Mouse (Mus musculus) heart, embryonic 10.5 days (tissue): ENCODE measurements around the gene Aup1. TPM values are rescaled to one million over a fixed set of nuclear protein-coding genes. Genes with fewer than 3 reads are reported as not detected.
A peak's percentile ranks its signal among the peaks of the same experiment; 100 is the strongest.

Experiments
- DNase-seq: peaks from one replicate; pipeline ENCODE4 v3.0.0-alpha.2; 2017; ENCODE audit warnings: low spot score
- H3K27ac ChIP-seq: fragments of 300-500 bp; sonication (generic); 2 replicates; pipeline ENCODE4 v1.5.1; 2016; ENCODE audit warnings: mild to moderate bottlenecking
- H3K27me3 ChIP-seq: fragments of 300-500 bp; sonication (generic); 2 replicates; pipeline ENCODE4 v1.6.1; 2016; ENCODE audit warnings: mild to moderate bottlenecking; ENCODE audit not compliant: poor library complexity, insufficient read depth, severe bottlenecking
- H3K36me3 ChIP-seq: fragments of 300-500 bp; sonication (generic); 2 replicates; pipeline ENCODE4 v1.6.1; 2016; ENCODE audit warnings: mild to moderate bottlenecking, moderate library complexity
- H3K4me1 ChIP-seq: fragments of 300-500 bp; sonication (generic); 2 replicates; pipeline ENCODE4 v1.6.1; 2016; ENCODE audit warnings: mild to moderate bottlenecking
- H3K4me3 ChIP-seq: fragments of 300-500 bp; sonication (generic); 2 replicates; pipeline ENCODE4 v1.5.1; 2016; ENCODE audit warnings: mild to moderate bottlenecking, moderate library complexity
- H3K9me3 ChIP-seq: fragments of 300-500 bp; sonication (generic); 2 replicates; pipeline ENCODE4 v1.6.1; 2016; ENCODE audit warnings: mild to moderate bottlenecking, moderate library complexity
- WGBS: fragments of 180-500 bp; shearing (Covaris S2); methylation state at CpG from one replicate; pipeline ENCODE4 v1.1.7; 2016; 5-methylcytosine and 5-hydroxymethylcytosine counted together
- polyA plus RNA-seq: library from polyadenylated mRNA; unstranded; fragments of >200 nt; fragmentation: Nextera tagmentation; extraction: Ambion mirVana; gene quantifications from 2 replicates; pipeline ENCODE4 v1.2.1, GENCODE M21; 2016

Gene Aup1
- polyA plus RNA-seq, 1 experiment from 2014 or later = 170 TPM

GRCm38 (mm10) chr6:83080210-83080609 lies 25.9 kb downstream of the Aup1 start:
- Histone ChIP-seq H3K36me3 (peaks cover 29% of the 10 kb centered on the region), H3K4me3 (no peak overlapping the region), H3K9me3 (no peaks in the 10 kb centered on the region), H3K27ac (no peak overlapping the region), H3K4me1 (peaks cover 13% of the 10 kb centered on the region), H3K27me3 (peaks cover 73% of the 10 kb centered on the region)
- WGBS = 93% methylated on average over 5 of the region's 5 CpGs
- DNase-seq = no peak

- Histone ChIP-seq H3K4me3 (no peak overlapping the region), H3K27me3 (peaks cover 85% of the 10 kb centered on the region), H3K36me3 (peaks cover 29% of the 10 kb centered on the region), H3K9me3 (no peaks in the 10 kb centered on the region), H3K4me1 (peaks cover 39% of the 10 kb centered on the region), H3K27ac (no peak overlapping the region)
- DNase-seq = no peak
- 11% methylated on average over 5 of the region's 5 CpGs for WGBS
Measured at GRCm38 (mm10) chr6:83083497-83083896, 29.2 kb downstream of the Aup1 start.

- no peak for DNase-seq
- Histone ChIP-seq H3K27ac (no peak overlapping the region), H3K4me1 (peaks cover 32% of the 10 kb centered on the region), H3K27me3 (peaks cover 92% of the 10 kb centered on the region), H3K36me3 (peaks cover 29% of the 10 kb centered on the region), H3K9me3 (no peaks in the 10 kb centered on the region), H3K4me3 (no peak overlapping the region)
- WGBS = 9% methylated on average over 6 of the region's 6 CpGs
Measured at GRCm38 (mm10) chr6:83084477-83084876, 30.2 kb downstream of the Aup1 start.

GRCm38 (mm10) chr6:83086121-83087035 lies 32.1 kb downstream of the Aup1 start, which contains the start of gene Lbx2:
Gene Lbx2, plus strand, starts transcription at chr6:83086367.
- Histone ChIP-seq H3K27me3 (peaks cover 89% of the 10 kb centered on the region), H3K4me1 (peaks cover 29% of the 10 kb centered on the region), H3K27ac (no peak within 1 kb of the TSS; the same call in 1 of the 2 replicates), H3K4me3 (peak within 1 kb of the TSS; percentile 55), H3K36me3 (peaks cover 13% of the 10 kb centered on the region), H3K9me3 (no peaks in the 10 kb centered on the region)
- no peak for DNase-seq
- WGBS = 2% methylated on average over 42 of the region's 42 CpGs

GRCm38 (mm10) chr6:83087205-83087925 lies 33.0 kb downstream of the Aup1 start:
- peak overlapping the region; percentile 55 for H3K4me3 ChIP-seq
- peaks cover 3% of the 10 kb centered on the region for H3K36me3 ChIP-seq
- 2% methylated on average over 47 of the region's 47 CpGs for WGBS
- DNase-seq = no peak
- H3K9me3 ChIP-seq = no peaks in the 10 kb centered on the region
- H3K27me3 ChIP-seq = peaks cover 79% of the 10 kb centered on the region
- peaks cover 29% of the 10 kb centered on the region for H3K4me1 ChIP-seq
- no peak overlapping the region; the same call in 1 of the 2 replicates for H3K27ac ChIP-seq

GRCm38 (mm10) chr6:83087926-83088260 lies 33.6 kb downstream of the Aup1 start:
- H3K4me1 ChIP-seq = peaks cover 29% of the 10 kb centered on the region
- H3K27ac ChIP-seq = no peak overlapping the region
- no peak for DNase-seq
- H3K4me3 ChIP-seq = peak overlapping the region; percentile 55
- WGBS = 10% methylated on average over 9 of the region's 9 CpGs
- no peaks in the 10 kb centered on the region for H3K9me3 ChIP-seq
- peaks cover 79% of the 10 kb centered on the region for H3K27me3 ChIP-seq
- no peaks in the 10 kb centered on the region for H3K36me3 ChIP-seq

- Histone ChIP-seq H3K4me1 (peaks cover 12% of the 10 kb centered on the region), H3K27me3 (peaks cover 54% of the 10 kb centered on the region), H3K36me3 (no peaks in the 10 kb centered on the region), H3K27ac (no peak overlapping the region), H3K9me3 (no peaks in the 10 kb centered on the region), H3K4me3 (no peak overlapping the region)
- WGBS = 33% methylated on average over 6 of the region's 6 CpGs
- no peak for DNase-seq
Measured at GRCm38 (mm10) chr6:83092416-83093127, 38.3 kb downstream of the Aup1 start.

- Histone ChIP-seq H3K36me3 (no peaks in the 10 kb centered on the region), H3K4me3 (no peak overlapping the region), H3K27me3 (peaks cover 37% of the 10 kb centered on the region; the same call in 1 of the 2 replicates), H3K27ac (no peak overlapping the region), H3K9me3 (no peaks in the 10 kb centered on the region), H3K4me1 (peaks cover 3% of the 10 kb centered on the region; the same call in 1 of the 2 replicates)
- WGBS = 43% methylated on average over 6 of the region's 6 CpGs
- DNase-seq = no peak
Measured at GRCm38 (mm10) chr6:83095968-83096367, 41.6 kb downstream of the Aup1 start.

- DNase-seq = no peak
- no peaks in the 10 kb centered on the region for H3K9me3 ChIP-seq
- no peak overlapping the region for H3K4me3 ChIP-seq
- peaks cover 38% of the 10 kb centered on the region; the same call in 1 of the 2 replicates for H3K27me3 ChIP-seq
- H3K27ac ChIP-seq = no peak overlapping the region
- H3K4me1 ChIP-seq = peaks cover 23% of the 10 kb centered on the region
- WGBS = 79% methylated on average over 2 of the region's 2 CpGs
- no peaks in the 10 kb centered on the region for H3K36me3 ChIP-seq
Measured at GRCm38 (mm10) chr6:83098411-83098810, 44.1 kb downstream of the Aup1 start.

GRCm38 (mm10) chr6:83101316-83101687 lies 47.0 kb downstream of the Aup1 start, which contains the start of the genes Ccdc142 and Gm42688:
Gene Ccdc142, plus strand, starts transcription at chr6:83101601.
Gene Gm42688, plus strand, starts transcription at chr6:83101617.
- H3K4me1 ChIP-seq = peaks cover 24% of the 10 kb centered on the region
- peak within 1 kb of the TSS; percentile 93 for H3K27ac ChIP-seq
- no peaks in the 10 kb centered on the region for H3K9me3 ChIP-seq
- H3K4me3 ChIP-seq = peak within 1 kb of the TSS; percentile 79
- H3K27me3 ChIP-seq = peaks cover 23% of the 10 kb centered on the region; the same call in 1 of the 2 replicates
- H3K36me3 ChIP-seq = 0 out of 2 replicates have a peak, but pooled peaks cover 2% of the 10 kb centered on the region
- under 1% methylated on average over 25 of the region's 25 CpGs for WGBS
- peak; percentile 94 for DNase-seq

- H3K4me1 ChIP-seq = peaks cover 24% of the 10 kb centered on the region
- DNase-seq = peak; percentile 88
- H3K36me3 ChIP-seq = 0 out of 2 replicates have a peak, but pooled peaks cover 5% of the 10 kb centered on the region
- peaks cover 20% of the 10 kb centered on the region; the same call in 1 of the 2 replicates for H3K27me3 ChIP-seq
- H3K27ac ChIP-seq = peak overlapping the region; percentile 93
- H3K9me3 ChIP-seq = no peaks in the 10 kb centered on the region
- WGBS = under 1% methylated on average over 74 of the region's 74 CpGs
- peak overlapping the region; percentile 79 for H3K4me3 ChIP-seq
Measured at GRCm38 (mm10) chr6:83101688-83102556, 47.6 kb downstream of the Aup1 start.
